Mouse (Mus musculus): ENCODE results near the gene Wdr76. TPM values are rescaled to one million over a fixed set of nuclear protein-coding genes. Genes with fewer than 3 reads are reported as not detected.

Wdr76 gene
- 1 to 10 TPM; 6.0 to 6.5 TPM for polyA plus RNA-seq (2017; shearing (Covaris generic))

GRCm38 (mm10) chr2:121505942-121506882 lies at the start of gene Wdr76, which contains the start of gene Mfap1a:
Gene Wdr76, plus strand, starts transcription at chr2:121506723.
Gene Mfap1a, minus strand, starts transcription at chr2:121506665.

GRCm38 (mm10) chr2:121473301-121474179 lies 33.0 kb upstream of the Wdr76 start, which contains the start of gene Mfap1b:
Gene Mfap1b, minus strand, starts transcription at chr2:121474067.

Other genes with a start within 250 kb of the Wdr76 start
- gene Trp53bp1, start 235.3 kb upstream of the Wdr76 start, polyA plus RNA-seq (2017; shearing (Covaris generic)) = 10 to 100 TPM; 52.9 to 53.3 TPM
- gene Map1a, start 217.1 kb upstream of the Wdr76 start, polyA plus RNA-seq (2017; shearing (Covaris generic)) = under 1 TPM; 0.18 to 0.20 TPM
- 10 to 100 TPM; 11.5 to 20.2 TPM for gene Ppip5k1, start 151.3 kb upstream of the Wdr76 start, polyA plus RNA-seq (2017; shearing (Covaris generic))
- gene Ckmt1, start 149.0 kb upstream of the Wdr76 start, polyA plus RNA-seq (2017; shearing (Covaris generic)) = 1 to 10 TPM in 1 of 2 experiments, under 1 TPM in 1; 0.73 to 3.3 TPM
- under 1 TPM in 1 of 2 experiments, not detected in 1; 0.21 TPM for gene Strc, start 119.6 kb upstream of the Wdr76 start, polyA plus RNA-seq (2017; shearing (Covaris generic))
- gene Pdia3, start 92.9 kb upstream of the Wdr76 start, polyA plus RNA-seq (2017; shearing (Covaris generic)) = 100 to 1,000 TPM; 670 to 712 TPM
- 1 to 10 TPM; 3.0 to 3.9 TPM for gene Catsper2, start 92.9 kb upstream of the Wdr76 start, polyA plus RNA-seq (2017; shearing (Covaris generic))
- gene Ell3, start 62.4 kb upstream of the Wdr76 start, polyA plus RNA-seq (2017; shearing (Covaris generic)) = 1 to 10 TPM in 1 of 2 experiments, under 1 TPM in 1; 0.26 to 1.1 TPM
- gene Serf2, start 57.5 kb upstream of the Wdr76 start, polyA plus RNA-seq (2017; shearing (Covaris generic)) = 100 to 1,000 TPM; 402 to 494 TPM
- gene Hypk, start 53.4 kb upstream of the Wdr76 start, polyA plus RNA-seq (2017; shearing (Covaris generic)) = 100 to 1,000 TPM; 148 to 150 TPM
- gene Serinc4, start 49.9 kb upstream of the Wdr76 start, polyA plus RNA-seq (2017; shearing (Covaris generic)) = under 1 TPM; 0.33 TPM
- 100 to 1,000 TPM in 1 of 2 experiments, 10 to 100 TPM in 1; 95.4 to 104 TPM for gene Mfap1b, start 32.7 kb upstream of the Wdr76 start, polyA plus RNA-seq (2017; shearing (Covaris generic))
- gene Mfap1a, start 58 bp upstream of the Wdr76 start, polyA plus RNA-seq (2017; shearing (Covaris generic)) = 10 to 100 TPM; 33.1 to 44.8 TPM

Measured in inflammation-experienced regulatory T-cells (primary cell).